In the genomic region with DNA sequence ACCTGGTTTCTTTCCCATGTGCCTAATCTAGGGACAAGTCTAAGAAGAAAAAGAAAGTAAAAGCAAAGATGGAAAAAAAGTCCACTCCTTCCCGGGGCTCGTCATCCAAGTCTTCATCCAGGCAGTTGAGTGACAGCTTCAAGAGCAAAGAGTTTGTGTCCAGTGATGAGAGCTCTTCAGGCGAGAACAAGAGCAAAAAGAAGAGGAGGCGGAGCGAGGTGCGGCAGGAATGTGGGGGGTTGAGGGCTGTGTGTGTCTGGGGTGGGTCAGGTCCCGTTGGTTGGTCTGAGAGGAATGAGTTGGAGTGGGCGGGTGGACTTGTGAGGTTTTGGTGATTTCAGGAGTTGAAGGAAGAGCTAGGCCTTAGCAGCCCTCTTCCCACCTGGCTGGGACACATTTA, we compare ENCODE assay signal across 23 mouse cellular contexts. TPM values are rescaled to one million over a fixed set of nuclear protein-coding genes. Genes with fewer than 3 reads are reported as not detected.
DNase-seq lines count a peak whose midpoint lies in the region; ATAC-seq lines count a peak whose summit lies in the region.
"Had no signal": no experiment of that assay in that cellular context is flagged by ENCODE, and none has a peak within 500 bp of the region (broad histone marks: within the 10 kb centered on the region; RNA-seq: fewer than 3 reads in every experiment).

No protein-coding gene starts in this region.

- intact Hi-C loops in heart, postnatal 25 days (cut with DNase I) = no loop called here

- H3K36me3 ChIP-seq in heart, embryonic 13.5 days = peaks cover 60% of the 10 kb centered on the region
- peaks cover 59% of the 10 kb centered on the region for H3K36me3 ChIP-seq in heart, embryonic 12.5 days
- H3K36me3 ChIP-seq in neural tube, embryonic 13.5 days = peaks cover 60% of the 10 kb centered on the region
- H3K36me3 ChIP-seq in lung, embryonic 15.5 days = peaks cover 58% of the 10 kb centered on the region

- DNase-seq in neural tube, embryonic 10.5 days (ENCODE audit: extremely low spot score, low spot score) = no peak
- DNase-seq in ovary, postnatal 36 days (ENCODE audit: low spot score) = no peak
- DNase-seq in heart, postnatal 25 days (ENCODE audit: low spot score) = no peak
- DNase-seq: cerebellum, postnatal 14 days; gastrocnemius, postnatal 10 days; heart, adult 18-20 months; kidney, postnatal 14 days; retina, postnatal 1 day; thymus, adult 2 months had no signal

- ATAC-seq in heart, embryonic 13.5 days (ENCODE audit: extremely low read depth, insufficient number of reproducible peaks, low FRiP score, low TSS enrichment) = no peak
- ATAC-seq in heart, embryonic 12.5 days (ENCODE audit: insufficient number of reproducible peaks, low FRiP score) = no peak
- no peak for ATAC-seq in neural tube, embryonic 13.5 days (ENCODE audit: low read depth)
- no peak for ATAC-seq in lung, embryonic 15.5 days (ENCODE audit: borderline replicate concordance, extremely low read depth, low FRiP score, low TSS enrichment)
- no peak for ATAC-seq in megakaryocyte progenitor cell, adult 5-6 weeks (replicated peaks; ENCODE audit: poor library complexity)
- ATAC-seq: intestine, embryonic 16.5 days; Patski had no signal

- no peak overlapping the region for H3K4me2 ChIP-seq in heart, embryonic 13.5 days
- no peak overlapping the region for H3K4me2 ChIP-seq in heart, embryonic 12.5 days
- H3K4me2 ChIP-seq in neural tube, embryonic 13.5 days = no peak overlapping the region
- H3K4me2 ChIP-seq in lung, embryonic 15.5 days = no peak overlapping the region
- H3K4me2 ChIP-seq: hindbrain, embryonic 14.5 days; midbrain, embryonic 11.5 days had no signal

- 65% methylated on average over 8 of the region's 8 CpGs for WGBS in heart, embryonic 13.5 days
- WGBS in heart, embryonic 12.5 days = 67% methylated on average over 8 of the region's 8 CpGs
- WGBS in neural tube, embryonic 13.5 days = 86% methylated on average over 8 of the region's 8 CpGs
- WGBS in lung, embryonic 15.5 days = 54% methylated on average over 8 of the region's 8 CpGs

- H3K9me3 ChIP-seq in heart, embryonic 13.5 days = no peaks in the 10 kb centered on the region
- H3K9me3 ChIP-seq in heart, embryonic 12.5 days (replicated peaks) = no peaks in the 10 kb centered on the region
- no peaks in the 10 kb centered on the region for H3K9me3 ChIP-seq in neural tube, embryonic 13.5 days
- H3K9me3 ChIP-seq in lung, embryonic 15.5 days = no peaks in the 10 kb centered on the region

- H3K27me3 ChIP-seq in heart, embryonic 13.5 days (replicated peaks) = no peaks in the 10 kb centered on the region
- H3K27me3 ChIP-seq in heart, embryonic 12.5 days (replicated peaks) = no peaks in the 10 kb centered on the region
- no peaks in the 10 kb centered on the region for H3K27me3 ChIP-seq in neural tube, embryonic 13.5 days
- no peaks in the 10 kb centered on the region for H3K27me3 ChIP-seq in lung, embryonic 15.5 days
- H3K27me3 ChIP-seq: Patski had no signal

- peaks cover 39% of the 10 kb centered on the region for H3K4me1 ChIP-seq in heart, embryonic 13.5 days
- peaks cover 35% of the 10 kb centered on the region for H3K4me1 ChIP-seq in heart, embryonic 12.5 days (replicated peaks)
- H3K4me1 ChIP-seq in neural tube, embryonic 13.5 days (replicated peaks) = peaks cover 39% of the 10 kb centered on the region
- peaks cover 38% of the 10 kb centered on the region for H3K4me1 ChIP-seq in lung, embryonic 15.5 days

- H3K4me3 ChIP-seq in heart, embryonic 13.5 days = no peak overlapping the region
- no peak overlapping the region for H3K4me3 ChIP-seq in heart, embryonic 12.5 days
- H3K4me3 ChIP-seq in neural tube, embryonic 13.5 days = no peak overlapping the region
- H3K4me3 ChIP-seq in lung, embryonic 15.5 days = no peak overlapping the region
- H3K4me3 ChIP-seq: left cerebral cortex, adult 2 months had no signal

- no peak overlapping the region for H3K27ac ChIP-seq in heart, embryonic 13.5 days (replicated peaks)
- H3K27ac ChIP-seq in heart, embryonic 12.5 days (ENCODE audit: poor library complexity, severe bottlenecking) = no peak overlapping the region
- no peak overlapping the region for H3K27ac ChIP-seq in neural tube, embryonic 13.5 days (replicated peaks)
- peak overlapping the region; percentile 30; the same call in 1 of the 2 replicates for H3K27ac ChIP-seq in lung, embryonic 15.5 days
- H3K27ac ChIP-seq: hindbrain, embryonic 14.5 days had no signal

- H3K9ac ChIP-seq in heart, embryonic 13.5 days = peak overlapping the region; percentile 89; the same call in 1 of the 2 replicates
- H3K9ac ChIP-seq in heart, embryonic 12.5 days = no peak overlapping the region
- 0 out of 2 replicates have a peak overlapping the region, but pooled peaks have one; percentile 85 for H3K9ac ChIP-seq in neural tube, embryonic 13.5 days
- H3K9ac ChIP-seq in lung, embryonic 15.5 days = 0 out of 2 replicates have a peak overlapping the region, but pooled peaks have one; percentile 6

RNA-seq across cellular contexts. Expression of a gene that starts 1.6 kb away (rescaled TPM):
- polyA plus RNA-seq in heart, embryonic 13.5 days (2015; fragmentation: Nextera tagmentation; extraction: Ambion mirVana) = 17.4 and 21.5 TPM in 2 replicates
- 33.2 and 36.6 TPM in 2 replicates for polyA plus RNA-seq in heart, embryonic 12.5 days (2016; fragmentation: Nextera tagmentation; extraction: Ambion mirVana)
- 22.6 and 23.4 TPM in 2 replicates for polyA plus RNA-seq in neural tube, embryonic 13.5 days (2015; fragmentation: Nextera tagmentation; extraction: Ambion mirVana)
- 38.8 and 53.6 TPM in 2 replicates for polyA plus RNA-seq in lung, embryonic 15.5 days (2015; fragmentation: Nextera tagmentation; extraction: Ambion mirVana)
- total RNA-seq in megakaryocyte progenitor cell, adult 5-6 weeks (2015) = 0.59 and 0.85 TPM in 2 replicates
- total RNA-seq in megakaryocyte progenitor cell, adult 5-6 weeks (2017) = 1.6 and 4.7 TPM in 2 replicates
- total RNA-seq in heart, postnatal 25 days (2021) = 10 to 100 TPM; 63.2 to 65.0 TPM

RNA-seq across cellular contexts. Expression of a gene that starts 9.0 kb away (rescaled TPM):
- 0.31 and 0.69 TPM in 2 replicates for polyA plus RNA-seq in heart, embryonic 13.5 days (2015; fragmentation: Nextera tagmentation; extraction: Ambion mirVana)
- 0.67 and 0.87 TPM in 2 replicates for polyA plus RNA-seq in heart, embryonic 12.5 days (2016; fragmentation: Nextera tagmentation; extraction: Ambion mirVana)
- polyA plus RNA-seq in neural tube, embryonic 13.5 days (2015; fragmentation: Nextera tagmentation; extraction: Ambion mirVana) = 65.1 and 76.0 TPM in 2 replicates
- polyA plus RNA-seq in lung, embryonic 15.5 days (2015; fragmentation: Nextera tagmentation; extraction: Ambion mirVana) = 0.77 and 0.91 TPM in 2 replicates
- 1.5 and 2.5 TPM in 2 replicates for total RNA-seq in megakaryocyte progenitor cell, adult 5-6 weeks (2015)
- 0.46 TPM in 1 of 2 replicates, not detected in the other for total RNA-seq in megakaryocyte progenitor cell, adult 5-6 weeks (2017)
- under 1 TPM; 0.26 to 0.42 TPM for total RNA-seq in heart, postnatal 25 days (2021)
- total RNA-seq: neutrophil, adult 5-6 weeks had no signal

RNA-seq across cellular contexts. Expression of a gene that starts 9.2 kb away (rescaled TPM):
- 139 and 152 TPM in 2 replicates for polyA plus RNA-seq in heart, embryonic 13.5 days (2015; fragmentation: Nextera tagmentation; extraction: Ambion mirVana)
- polyA plus RNA-seq in heart, embryonic 12.5 days (2016; fragmentation: Nextera tagmentation; extraction: Ambion mirVana) = 146 and 151 TPM in 2 replicates
- polyA plus RNA-seq in neural tube, embryonic 13.5 days (2015; fragmentation: Nextera tagmentation; extraction: Ambion mirVana) = 165 and 186 TPM in 2 replicates
- polyA plus RNA-seq in lung, embryonic 15.5 days (2015; fragmentation: Nextera tagmentation; extraction: Ambion mirVana) = 298 and 303 TPM in 2 replicates
- 145 and 175 TPM in 2 replicates for total RNA-seq in megakaryocyte progenitor cell, adult 5-6 weeks (2015)
- total RNA-seq in megakaryocyte progenitor cell, adult 5-6 weeks (2017) = 390 and 507 TPM in 2 replicates
- total RNA-seq in heart, postnatal 25 days (2021) = 10 to 100 TPM; 35.5 to 40.8 TPM

RNA-seq across cellular contexts. Expression of a gene that starts 58.2 kb away (rescaled TPM):
- 0.16 and 0.20 TPM in 2 replicates for polyA plus RNA-seq in heart, embryonic 13.5 days (2015; fragmentation: Nextera tagmentation; extraction: Ambion mirVana)
- 0.49 TPM in 1 of 2 replicates, not detected in the other for polyA plus RNA-seq in heart, embryonic 12.5 days (2016; fragmentation: Nextera tagmentation; extraction: Ambion mirVana)
- not detected in 2 replicates for polyA plus RNA-seq in neural tube, embryonic 13.5 days (2015; fragmentation: Nextera tagmentation; extraction: Ambion mirVana)
- not detected in 2 replicates for polyA plus RNA-seq in lung, embryonic 15.5 days (2015; fragmentation: Nextera tagmentation; extraction: Ambion mirVana)
- total RNA-seq in megakaryocyte progenitor cell, adult 5-6 weeks (2015) = 8.4 and 12.8 TPM in 2 replicates
- 15.9 and 16.4 TPM in 2 replicates for total RNA-seq in megakaryocyte progenitor cell, adult 5-6 weeks (2017)
- total RNA-seq in heart, postnatal 25 days (2021) = not detected
- total RNA-seq: gastrocnemius, postnatal 10 days; heart, adult 18-20 months; left cerebral cortex, adult 2 months; neutrophil, adult 5-6 weeks had no signal
- polyA plus RNA-seq: hindbrain, embryonic 14.5 days; intestine, embryonic 16.5 days; limb, embryonic 14.5 days; midbrain, embryonic 11.5 days; Patski; small intestine, adult 2 months; stomach, embryonic 14.5 days had no signal

Comparison
In these comparisons a context has a peak if more than half of its experiments do, and no peak if none do; other contexts are left out.
1. RNA of a gene that starts 9.0 kb away (polyA plus RNA-seq): 65.1 to 76.0 TPM in neural tube, embryonic 13.5 days; 0.77 to 0.91 TPM in lung, embryonic 15.5 days, 0.67 to 0.87 TPM in heart, embryonic 12.5 days and 0.31 to 0.69 TPM in heart, embryonic 13.5 days; every median in the first group is over 10 times any median in the second.